34 mouse cellular contexts compared by ENCODE assay signal in genomic region chr10:117705806-117706205, GRCm38 (mm10).
"Had no signal": no experiment of that assay in that cellular context is flagged by ENCODE, and none has a peak within 500 bp of the region (broad histone marks: within the 10 kb centered on the region; RNA-seq: fewer than 3 reads in every experiment).

No protein-coding gene starts in this region.

- H3K4me2 ChIP-seq: heart, embryonic 11.5 days; heart, embryonic 12.5 days; heart, embryonic 13.5 days; heart, embryonic 15.5 days; hindbrain, embryonic 12.5 days; hindbrain, embryonic 13.5 days; hindbrain, embryonic 14.5 days; hindbrain, embryonic 15.5 days; intestine, embryonic 15.5 days; kidney, embryonic 15.5 days had no signal

- H3K27me3 ChIP-seq: heart, embryonic 12.5 days; heart, embryonic 13.5 days; heart, embryonic 15.5 days; hindbrain, embryonic 12.5 days; hindbrain, embryonic 13.5 days; hindbrain, embryonic 15.5 days; intestine, embryonic 15.5 days; kidney, embryonic 15.5 days had no signal

- H3K4me3 ChIP-seq: heart, embryonic 10.5 days; heart, embryonic 12.5 days; heart, embryonic 13.5 days; heart, embryonic 15.5 days; hindbrain, embryonic 10.5 days; hindbrain, embryonic 12.5 days; hindbrain, embryonic 13.5 days; hindbrain, embryonic 15.5 days; intestine, embryonic 15.5 days; kidney, embryonic 15.5 days; layer of hippocampus, adult 2 months had no signal

- ATAC-seq: hindbrain, embryonic 16.5 days; hindbrain, postnatal 0 days; inflammation-experienced regulatory T-cells, adult 6 months; intestine, embryonic 15.5 days; intestine, embryonic 16.5 days; intestine, postnatal 0 days had no signal

- H3K9ac ChIP-seq: heart, embryonic 12.5 days; heart, embryonic 15.5 days; hindbrain, embryonic 12.5 days; hindbrain, embryonic 13.5 days; hindbrain, embryonic 14.5 days; hindbrain, embryonic 15.5 days; intestine, embryonic 15.5 days; kidney, embryonic 15.5 days had no signal

- H3K9me3 ChIP-seq: heart, embryonic 10.5 days; heart, embryonic 12.5 days; heart, embryonic 13.5 days; heart, embryonic 15.5 days; hindbrain, embryonic 10.5 days; hindbrain, embryonic 12.5 days; hindbrain, embryonic 13.5 days; hindbrain, embryonic 15.5 days; intestine, embryonic 15.5 days; kidney, embryonic 15.5 days had no signal

- DNase-seq: heart, postnatal 14 days; heart, postnatal 36 days; heart, postnatal 4 days; kidney, adult 11 months; kidney, adult 18-20 months; kidney, adult 2 months; kidney, adult 8-10 months; kidney, adult 9 months; kidney, postnatal 10 days; kidney, postnatal 14 days; kidney, postnatal 25 days; kidney, postnatal 36 days; kidney, postnatal 4 days; layer of hippocampus, adult 9-11 months; layer of hippocampus, postnatal 36 days had no signal

- H3K27ac ChIP-seq: heart, embryonic 10.5 days; heart, embryonic 13.5 days; heart, embryonic 15.5 days; hindbrain, embryonic 10.5 days; hindbrain, embryonic 12.5 days; hindbrain, embryonic 13.5 days; hindbrain, embryonic 14.5 days; hindbrain, embryonic 15.5 days; hindbrain, postnatal 0 days; intestine, embryonic 15.5 days; kidney, embryonic 15.5 days; kidney, postnatal 0 days had no signal
